Mouse (Mus musculus): ENCODE measurements around the gene Nme8. TPM values are rescaled to one million over a fixed set of nuclear protein-coding genes. Genes with fewer than 3 reads are reported as not detected.

Nme8 gene
- total RNA-seq (2017) = not detected in 2 replicates

DNA sequence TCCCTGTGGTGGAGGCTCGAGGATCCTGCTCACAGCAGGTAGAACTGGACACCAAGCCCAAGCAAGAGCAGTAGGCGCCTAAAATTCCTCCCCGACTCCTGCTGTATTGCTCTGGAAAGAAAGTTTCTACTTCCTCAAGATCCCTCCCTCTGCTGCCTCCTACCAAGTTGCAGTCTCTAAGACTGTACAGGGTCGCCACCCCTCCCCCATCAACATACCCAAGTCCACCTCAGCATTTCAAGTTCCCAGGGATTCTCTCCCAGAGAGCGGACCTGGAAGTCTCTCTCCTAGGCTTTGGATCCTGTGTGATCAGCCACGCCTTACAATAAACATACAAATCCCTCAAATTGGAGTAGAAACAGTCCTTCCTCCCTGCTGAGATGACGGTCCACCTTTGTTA lies at the start of gene Nme8:
Gene Nme8, minus strand, starts transcription at position 5 of the 400 bp plus-strand sequence.
- ATAC-seq (replicated peaks in 1 of 2; ENCODE audit: insufficient read depth in 1 of 2, low FRiP score in 2 of 2, low TSS enrichment in 1 of 2, low read depth in 1 of 2, poor library complexity in 2 of 2, severe bottlenecking in 2 of 2) = no peak

DNA sequence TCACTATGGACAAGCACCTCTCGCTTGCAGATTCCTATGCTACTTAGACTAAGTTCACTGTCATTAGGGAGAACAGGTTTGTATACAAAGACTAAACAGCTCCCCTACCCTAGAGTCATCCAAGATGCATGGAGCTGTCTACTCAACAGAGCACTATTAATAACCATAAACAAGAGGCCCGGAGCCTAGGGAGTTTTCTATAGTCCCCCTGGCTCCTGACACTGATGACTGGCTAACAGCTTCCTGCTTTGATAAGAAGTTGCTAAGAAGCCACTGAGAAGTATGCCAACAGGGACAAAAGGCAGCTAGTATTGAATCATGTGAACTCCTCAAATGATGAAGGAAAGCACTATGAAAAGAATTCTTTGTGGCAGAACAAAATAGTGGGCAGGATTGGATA lies 48.1 kb upstream of the Nme8 start:
- ATAC-seq (replicated peaks in 1 of 2; ENCODE audit: insufficient read depth in 1 of 2, low FRiP score in 2 of 2, low TSS enrichment in 1 of 2, low read depth in 1 of 2, poor library complexity in 2 of 2, severe bottlenecking in 2 of 2) = no peak

DNA sequence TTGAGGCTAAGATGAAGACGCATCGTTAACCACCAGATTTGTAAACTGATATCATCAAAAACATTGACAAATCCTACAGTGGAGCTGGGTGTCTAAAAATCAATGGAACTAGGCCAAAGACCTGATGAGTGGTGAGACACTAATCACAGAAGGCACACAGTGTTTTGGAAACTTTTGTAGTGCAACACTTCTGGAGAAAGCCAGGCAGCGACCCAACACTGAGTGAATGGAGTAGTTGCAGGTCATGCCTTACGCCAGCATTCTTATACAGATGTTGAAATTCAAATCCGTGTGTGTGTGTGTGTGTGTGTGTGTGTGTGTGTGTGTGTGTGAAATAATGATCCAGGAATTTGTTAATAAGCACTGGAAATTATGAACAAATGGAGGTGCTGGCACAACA lies 46.9 kb upstream of the Nme8 start:
- no peak for ATAC-seq (replicated peaks in 1 of 2; ENCODE audit: insufficient read depth in 1 of 2, low FRiP score in 2 of 2, low TSS enrichment in 1 of 2, low read depth in 1 of 2, poor library complexity in 2 of 2, severe bottlenecking in 2 of 2)

DNA sequence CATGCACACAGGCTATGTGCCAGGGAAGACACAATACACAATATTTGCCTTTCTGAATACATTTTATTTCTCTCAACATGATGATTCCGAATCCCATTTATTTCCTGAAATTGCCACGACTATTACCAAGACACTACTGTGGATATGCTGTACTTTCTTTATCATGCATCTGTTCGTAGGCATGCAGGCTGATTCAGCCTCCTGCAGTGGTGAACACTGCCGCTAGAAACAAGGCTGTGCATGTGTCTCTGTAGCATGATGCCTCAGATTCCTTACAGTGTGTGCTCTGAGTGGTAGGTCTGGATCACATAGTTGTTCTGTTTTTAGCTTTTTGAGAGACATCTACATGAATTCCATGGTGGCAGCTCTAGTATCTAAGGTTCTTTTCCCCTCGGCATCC lies 37.0 kb upstream of the Nme8 start:
- ATAC-seq (replicated peaks in 1 of 2; ENCODE audit: insufficient read depth in 1 of 2, low FRiP score in 2 of 2, low TSS enrichment in 1 of 2, low read depth in 1 of 2, poor library complexity in 2 of 2, severe bottlenecking in 2 of 2) = no peak

DNA sequence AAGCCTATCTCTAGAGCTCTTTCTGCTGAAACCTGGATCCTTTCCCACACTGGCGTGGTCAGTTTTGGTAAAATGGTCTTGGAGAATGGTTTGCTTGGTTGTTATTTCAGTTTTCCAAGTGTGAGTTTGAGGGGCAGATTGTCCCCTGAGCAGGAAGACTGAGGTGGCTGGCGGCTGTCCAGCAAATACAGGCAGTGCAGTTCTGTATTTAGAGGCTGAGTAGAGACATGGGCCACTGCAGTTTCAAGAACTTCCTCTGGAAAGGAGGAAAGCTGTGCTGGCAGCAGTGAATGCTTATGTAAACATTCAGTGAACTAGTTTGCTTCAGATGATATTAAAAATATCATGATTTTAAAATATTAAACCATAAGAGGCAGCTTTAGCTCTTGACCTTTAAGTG lies 33.2 kb upstream of the Nme8 start:
- peak; percentile 75 to 91 for ATAC-seq (replicated peaks in 1 of 2; ENCODE audit: insufficient read depth in 1 of 2, low FRiP score in 2 of 2, low TSS enrichment in 1 of 2, low read depth in 1 of 2, poor library complexity in 2 of 2, severe bottlenecking in 2 of 2)

DNA sequence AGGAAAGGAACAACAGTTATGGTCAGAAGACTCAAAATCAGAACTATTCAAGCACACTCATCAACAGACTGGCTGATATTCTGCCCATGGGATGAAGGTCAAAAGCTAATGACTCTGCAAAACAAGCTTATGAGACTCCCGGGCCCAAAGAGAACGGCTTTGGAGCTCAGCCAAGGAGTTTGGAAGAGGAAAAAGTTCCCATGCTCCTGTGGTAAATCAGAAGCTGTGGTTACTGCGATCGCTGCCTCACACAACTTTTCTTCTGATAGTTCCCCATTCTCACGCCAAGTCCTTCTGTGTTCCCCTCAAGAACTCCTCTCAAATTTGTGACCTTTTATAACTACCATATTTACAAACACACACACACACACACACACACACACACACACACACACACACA lies 21.4 kb upstream of the Nme8 start:
- ATAC-seq (replicated peaks in 1 of 2; ENCODE audit: insufficient read depth in 1 of 2, low FRiP score in 2 of 2, low TSS enrichment in 1 of 2, low read depth in 1 of 2, poor library complexity in 2 of 2, severe bottlenecking in 2 of 2) = peak; percentile 62 to 69

DNA sequence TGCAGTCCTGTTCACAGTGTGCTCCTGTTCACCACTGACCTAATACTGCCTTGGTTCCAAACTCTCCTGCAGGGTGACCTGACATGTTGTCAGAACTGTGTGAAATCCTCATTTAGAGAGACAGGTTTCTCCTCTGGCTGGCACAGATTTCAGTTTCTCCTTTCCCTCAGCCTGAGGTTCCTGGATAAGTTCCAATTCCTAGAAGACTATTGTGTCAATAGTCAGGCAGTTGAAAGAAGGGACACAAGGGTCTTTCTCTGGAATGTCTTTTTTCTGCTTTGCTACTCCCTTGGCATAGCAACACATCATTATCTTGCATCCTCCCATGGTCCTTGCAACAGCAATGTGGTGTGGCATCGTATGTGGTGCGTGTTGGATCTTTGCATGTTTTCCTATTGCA lies 19.6 kb upstream of the Nme8 start:
- ATAC-seq (replicated peaks in 1 of 2; ENCODE audit: insufficient read depth in 1 of 2, low FRiP score in 2 of 2, low TSS enrichment in 1 of 2, low read depth in 1 of 2, poor library complexity in 2 of 2, severe bottlenecking in 2 of 2) = no peak

DNA sequence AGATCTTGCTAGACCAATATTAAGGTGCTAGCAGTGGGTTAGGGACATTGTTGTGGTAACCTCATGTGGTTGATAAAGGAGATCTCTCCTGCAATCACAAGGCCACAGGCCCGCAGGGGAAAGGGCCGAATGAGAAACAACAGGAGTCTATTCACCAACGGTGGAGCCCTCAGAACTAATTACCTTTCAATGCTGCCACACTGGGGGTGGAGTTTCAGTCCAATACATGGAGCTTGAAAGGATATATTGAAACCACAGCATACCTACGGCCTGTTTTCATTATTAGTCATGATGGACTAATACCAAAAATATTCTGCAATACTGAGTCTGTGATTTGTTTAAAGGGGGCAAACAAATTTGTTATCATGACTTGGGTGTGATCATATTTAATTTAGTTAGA lies 6.2 kb upstream of the Nme8 start:
- no peak for ATAC-seq (replicated peaks in 1 of 2; ENCODE audit: insufficient read depth in 1 of 2, low FRiP score in 2 of 2, low TSS enrichment in 1 of 2, low read depth in 1 of 2, poor library complexity in 2 of 2, severe bottlenecking in 2 of 2)

DNA sequence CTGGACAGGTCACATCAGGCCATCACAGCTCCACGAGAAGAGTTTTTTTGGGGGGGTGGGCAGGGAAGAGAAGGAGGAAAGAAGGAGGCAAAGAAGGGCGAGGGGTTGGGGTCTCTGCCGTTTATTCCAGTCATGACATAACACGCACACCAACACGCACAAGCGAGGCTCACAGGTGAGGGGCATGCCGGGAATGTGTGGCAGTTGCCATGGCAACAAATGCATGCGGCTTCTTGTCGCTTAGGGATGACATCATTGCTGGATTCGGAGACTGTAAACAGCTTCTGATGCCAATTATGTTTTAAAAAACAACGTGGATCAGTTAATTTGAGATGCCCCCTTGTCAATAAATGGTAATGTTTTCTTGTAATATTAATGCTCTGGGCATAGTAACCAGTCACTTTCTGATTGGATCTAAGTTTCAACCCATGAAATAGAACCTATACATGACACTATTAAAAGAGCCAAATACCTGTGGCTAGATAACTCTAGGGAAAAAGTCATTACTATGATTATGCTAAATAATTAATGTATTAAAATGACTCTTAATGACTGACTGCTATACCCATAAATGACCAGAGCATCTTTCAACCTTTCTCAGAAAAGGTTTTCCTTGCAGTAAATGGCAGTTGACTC lies 4.0 kb upstream of the Nme8 start:
- no peak for ATAC-seq (replicated peaks in 1 of 2; ENCODE audit: insufficient read depth in 1 of 2, low FRiP score in 2 of 2, low TSS enrichment in 1 of 2, low read depth in 1 of 2, poor library complexity in 2 of 2, severe bottlenecking in 2 of 2)

DNA sequence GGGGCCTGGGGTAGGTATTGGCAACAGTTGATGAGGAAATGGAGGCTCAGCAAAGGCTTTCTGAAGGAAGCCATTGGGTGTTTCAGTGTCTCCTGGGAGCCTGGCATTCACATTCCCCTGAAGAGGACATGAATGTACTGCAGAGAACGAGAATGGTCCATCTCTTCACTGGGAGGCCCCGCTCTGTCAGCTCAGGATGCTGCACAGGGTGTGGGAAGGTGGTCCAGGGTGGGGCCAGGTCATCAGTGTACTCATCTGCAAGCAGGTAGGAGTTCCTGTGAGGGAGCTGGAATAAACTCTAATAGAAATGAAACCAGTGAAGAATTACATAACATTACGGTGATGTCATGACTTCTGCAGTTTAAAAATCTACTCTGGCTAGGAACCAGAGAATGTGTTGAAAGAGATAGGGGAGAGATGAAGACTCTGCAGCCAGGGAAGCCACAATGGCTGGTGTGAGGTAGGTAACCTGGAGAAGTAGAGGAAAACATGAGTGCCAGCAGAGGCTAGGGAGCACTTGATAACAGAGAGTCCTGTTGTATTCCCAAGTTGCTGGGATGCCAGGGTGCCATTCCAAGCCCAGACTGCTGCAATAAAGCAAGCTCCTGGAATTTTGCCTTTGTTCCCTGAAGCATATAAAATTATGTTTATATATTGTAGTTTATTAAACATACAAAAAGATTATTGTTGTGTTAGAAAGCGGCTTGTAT lies 3.3 kb upstream of the Nme8 start:
- ATAC-seq (replicated peaks in 1 of 2; ENCODE audit: insufficient read depth in 1 of 2, low FRiP score in 2 of 2, low TSS enrichment in 1 of 2, low read depth in 1 of 2, poor library complexity in 2 of 2, severe bottlenecking in 2 of 2) = 0 out of 4 replicates have a peak, but pooled peaks of 1 of the 2 experiments have one; percentile 32

DNA sequence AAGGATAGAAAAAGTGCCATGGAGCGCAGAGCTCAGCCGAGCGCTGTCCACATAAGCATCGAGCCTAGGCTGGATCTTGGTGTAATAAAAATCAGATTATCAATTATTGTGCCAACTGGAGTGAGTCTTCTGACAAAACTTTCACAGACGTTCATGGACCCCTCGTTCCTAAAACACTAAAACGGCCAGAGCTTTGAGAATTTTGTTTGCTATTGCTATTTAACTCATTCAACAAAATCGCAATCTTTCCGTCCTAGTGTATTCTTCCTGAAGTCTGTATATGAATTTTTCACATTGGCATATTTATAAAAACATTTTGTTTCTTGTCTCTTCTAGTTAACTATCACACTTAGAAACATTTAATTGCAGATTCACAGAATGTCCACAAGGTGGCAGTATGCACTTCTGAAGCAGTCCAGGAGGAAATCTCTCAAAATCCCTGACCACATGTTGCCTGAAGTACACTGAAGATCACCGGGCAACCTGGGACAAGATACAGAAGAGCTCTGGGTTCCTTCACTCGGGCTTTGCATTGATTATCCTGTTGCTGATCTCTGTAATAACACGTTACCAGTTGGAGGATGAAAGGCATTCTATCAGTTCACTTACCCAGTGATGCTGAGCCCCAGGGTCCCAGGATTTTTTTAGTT lies 1.1 kb upstream of the Nme8 start:
- ATAC-seq (replicated peaks in 1 of 2; ENCODE audit: insufficient read depth in 1 of 2, low FRiP score in 2 of 2, low TSS enrichment in 1 of 2, low read depth in 1 of 2, poor library complexity in 2 of 2, severe bottlenecking in 2 of 2) = peak; percentile 53 to 72; a peak in 3 of 4 replicates

DNA sequence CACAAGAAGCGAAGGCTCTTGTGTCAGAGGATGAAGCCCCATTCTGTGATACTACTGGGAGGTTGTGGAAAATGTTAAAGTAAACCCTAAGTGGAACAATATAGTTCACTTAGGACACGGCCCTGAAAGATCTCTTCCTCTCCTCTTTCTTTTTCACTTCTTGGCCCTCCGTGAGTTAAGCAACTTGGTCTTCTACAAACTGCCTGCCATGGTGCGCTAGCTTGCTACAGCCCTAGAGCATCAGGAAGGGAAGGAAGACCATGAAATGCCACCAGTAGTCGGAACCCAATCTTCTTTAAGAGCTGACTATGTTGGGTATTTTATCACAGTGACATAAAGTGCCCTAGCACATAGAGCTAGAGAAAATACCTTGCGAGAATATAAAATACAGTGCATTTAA lies 7.2 kb downstream of the Nme8 start:
- no peak; a peak in 1 of 4 replicates for ATAC-seq (replicated peaks in 1 of 2; ENCODE audit: insufficient read depth in 1 of 2, low FRiP score in 2 of 2, low TSS enrichment in 1 of 2, low read depth in 1 of 2, poor library complexity in 2 of 2, severe bottlenecking in 2 of 2)

DNA sequence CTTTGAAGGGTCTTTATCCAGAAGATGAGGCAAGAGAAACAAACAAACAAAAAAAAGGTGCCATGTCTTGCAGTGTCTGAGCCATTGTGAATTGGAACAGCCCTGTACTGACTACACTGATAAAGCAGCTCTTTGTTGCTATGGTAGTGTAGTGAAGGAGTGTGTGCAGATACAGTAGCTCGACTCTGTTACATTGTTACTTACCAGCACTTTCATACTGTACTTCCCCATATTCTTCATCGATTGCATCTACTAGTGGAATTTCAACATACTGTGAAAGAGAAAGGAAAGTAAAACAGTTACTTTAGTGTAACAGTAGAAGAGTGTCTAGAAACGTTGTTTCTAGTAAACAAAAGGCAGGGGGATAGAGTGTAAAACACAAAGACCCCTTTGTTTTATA lies 7.6 kb downstream of the Nme8 start:
- ATAC-seq (replicated peaks in 1 of 2; ENCODE audit: insufficient read depth in 1 of 2, low FRiP score in 2 of 2, low TSS enrichment in 1 of 2, low read depth in 1 of 2, poor library complexity in 2 of 2, severe bottlenecking in 2 of 2) = peak; percentile 62 to 84

DNA sequence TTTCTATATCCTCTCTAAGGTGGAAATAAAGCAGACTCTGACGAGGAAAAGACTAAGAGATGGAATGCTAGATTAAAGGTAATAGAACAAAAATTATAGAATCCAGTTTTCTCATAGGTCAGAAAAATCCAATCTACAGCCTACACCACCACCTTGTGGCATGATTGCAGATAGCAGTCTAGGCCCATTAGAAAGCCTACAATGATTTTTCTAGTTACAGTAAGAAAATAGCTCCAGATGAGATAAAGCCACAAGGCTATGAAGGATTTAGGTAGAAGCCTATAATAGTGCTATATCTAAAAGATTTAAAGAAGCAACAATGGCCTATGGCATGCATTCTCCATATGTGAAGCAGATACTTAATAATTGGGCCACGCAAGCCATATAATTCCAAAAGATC lies 13.6 kb downstream of the Nme8 start:
- no peak; a peak in 1 of 4 replicates for ATAC-seq (replicated peaks in 1 of 2; ENCODE audit: insufficient read depth in 1 of 2, low FRiP score in 2 of 2, low TSS enrichment in 1 of 2, low read depth in 1 of 2, poor library complexity in 2 of 2, severe bottlenecking in 2 of 2)

DNA sequence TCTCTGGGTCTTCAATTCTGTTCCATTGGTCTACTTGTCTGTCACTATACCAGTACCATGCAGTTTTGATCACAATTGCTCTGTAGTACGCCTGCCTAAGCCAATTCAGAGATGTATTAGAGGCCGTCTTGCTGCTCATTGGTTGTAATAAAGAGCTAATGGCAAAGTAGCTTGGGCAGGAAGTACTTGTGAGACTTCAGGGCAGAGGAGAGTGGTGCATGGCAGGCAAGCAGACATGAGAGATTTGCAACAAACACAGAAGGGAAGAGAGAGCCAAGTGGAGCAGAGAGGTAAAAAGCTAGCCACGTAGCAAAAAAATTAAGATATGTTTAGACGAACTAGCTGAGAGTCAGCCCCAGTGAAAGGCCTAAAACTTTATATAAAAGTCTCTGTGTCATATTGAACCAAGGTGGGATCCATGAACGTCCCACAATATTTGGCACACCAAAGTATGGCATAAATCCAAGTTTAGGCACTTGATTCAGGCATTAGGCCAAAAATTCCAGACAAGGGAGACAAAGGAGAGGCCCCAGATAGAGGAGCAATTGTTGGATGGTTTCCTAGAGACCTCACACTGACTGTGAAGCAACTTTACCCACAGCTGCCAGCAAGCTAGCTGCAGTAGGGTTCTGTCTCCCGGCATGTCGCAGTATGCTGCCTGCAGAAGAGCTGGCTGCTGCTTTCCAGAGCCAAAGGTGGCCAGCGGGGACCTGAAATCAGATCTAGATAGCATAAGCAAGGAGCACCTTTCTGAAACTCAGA lies 14.5 kb downstream of the Nme8 start:
- ATAC-seq (replicated peaks in 1 of 2; ENCODE audit: insufficient read depth in 1 of 2, low FRiP score in 2 of 2, low TSS enrichment in 1 of 2, low read depth in 1 of 2, poor library complexity in 2 of 2, severe bottlenecking in 2 of 2) = no peak

DNA sequence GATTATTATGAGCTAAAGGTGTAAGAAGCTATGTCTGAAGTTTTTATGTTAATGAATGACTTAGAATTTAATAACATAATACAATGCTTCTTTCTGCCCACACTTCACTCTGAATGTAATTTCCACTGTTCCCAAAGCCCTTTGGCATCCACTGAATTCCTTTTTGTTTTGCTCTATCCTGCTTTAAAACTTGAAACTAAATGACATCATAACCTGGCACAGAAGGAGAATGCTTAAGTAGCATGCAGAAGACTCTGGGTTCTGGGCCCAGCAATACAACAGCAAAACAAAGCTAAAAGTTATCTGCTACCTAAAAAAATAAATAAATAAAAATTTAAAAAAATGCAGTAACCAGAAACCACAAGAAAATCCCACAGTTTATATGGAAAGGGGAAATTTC lies 23.0 kb downstream of the Nme8 start:
- no peak for ATAC-seq (replicated peaks in 1 of 2; ENCODE audit: insufficient read depth in 1 of 2, low FRiP score in 2 of 2, low TSS enrichment in 1 of 2, low read depth in 1 of 2, poor library complexity in 2 of 2, severe bottlenecking in 2 of 2)

DNA sequence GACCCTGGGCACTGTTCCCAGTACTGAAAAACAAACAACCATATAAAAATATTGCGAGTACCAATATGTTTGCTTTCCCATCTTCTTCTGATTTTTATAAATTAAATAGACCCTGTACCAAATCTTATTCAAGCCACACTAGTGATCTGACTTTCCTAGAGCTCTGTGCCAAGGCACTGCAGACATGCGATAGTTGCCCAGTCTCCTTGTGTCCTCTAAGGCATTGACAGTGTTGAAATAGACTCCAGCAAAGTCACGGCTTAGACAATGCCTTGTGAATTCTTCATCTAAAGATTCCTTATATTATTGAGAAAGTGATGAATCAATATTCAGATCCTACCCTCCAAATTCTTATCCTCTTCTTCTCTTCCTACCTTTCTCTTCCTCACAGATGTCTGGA lies 23.6 kb downstream of the Nme8 start:
- no peak for ATAC-seq (replicated peaks in 1 of 2; ENCODE audit: insufficient read depth in 1 of 2, low FRiP score in 2 of 2, low TSS enrichment in 1 of 2, low read depth in 1 of 2, poor library complexity in 2 of 2, severe bottlenecking in 2 of 2)

All from hematopoietic stem cell, adult 5-6 weeks (primary cell).